Mouse (Mus musculus) natural killer cell, adult 2 months (primary cell): Measurements from ENCODE around the gene Anks1.
A peak's percentile ranks its signal among the peaks of the same experiment; 100 is the strongest.

Experiments used
- DNase-seq, 2 experiments: peaks; one replicate each; pipeline ENCODE4 v3.0.0; 2022; ENCODE audit warnings: low spot score in 2 of 2

Gene Anks1

DNA sequence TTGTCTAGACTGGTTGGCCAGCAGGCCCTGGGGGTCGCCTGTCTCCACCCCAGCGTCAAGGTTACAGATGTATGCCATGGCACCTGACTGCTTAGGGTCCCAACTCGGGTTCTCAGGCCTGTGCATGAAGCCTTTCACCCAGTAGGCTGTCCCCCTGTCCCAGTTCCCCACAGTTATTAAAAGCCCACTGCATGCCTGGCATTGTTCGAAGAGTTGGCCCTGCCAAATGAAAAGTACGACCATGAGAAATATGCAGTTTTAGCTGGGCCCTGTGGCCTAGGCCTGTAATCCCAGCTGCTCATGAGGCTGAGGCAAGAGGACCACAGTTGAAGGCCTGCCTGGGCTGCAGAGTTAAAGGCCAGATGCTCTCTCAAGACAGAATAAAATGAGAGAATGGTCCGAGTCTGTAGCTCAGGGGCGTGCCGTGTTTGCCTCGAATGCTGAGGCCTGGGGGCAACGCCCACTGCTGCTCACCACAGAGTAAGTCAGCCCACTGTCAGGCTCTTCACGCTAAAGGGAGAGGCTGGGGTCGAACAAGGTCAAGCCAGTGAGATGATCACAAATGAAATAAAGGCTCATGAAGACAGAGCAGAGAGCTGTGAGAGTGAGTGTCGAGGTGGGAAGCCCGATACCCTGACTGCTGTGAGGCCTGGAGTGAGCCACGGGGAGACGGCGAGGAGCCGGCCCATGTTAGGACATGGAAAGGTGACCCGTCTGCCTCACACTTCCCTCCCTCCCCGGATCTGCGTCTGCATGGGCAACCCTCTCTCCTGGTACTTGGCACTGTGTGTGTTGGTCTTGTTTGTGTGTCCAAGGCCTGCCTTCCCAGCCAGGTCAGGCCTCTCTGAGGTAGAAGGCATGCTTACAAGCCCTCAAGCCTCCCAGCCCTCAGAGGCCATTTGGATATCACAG is 110.9 kb downstream of the Anks1 start:
- DNase-seq = no peak

DNA sequence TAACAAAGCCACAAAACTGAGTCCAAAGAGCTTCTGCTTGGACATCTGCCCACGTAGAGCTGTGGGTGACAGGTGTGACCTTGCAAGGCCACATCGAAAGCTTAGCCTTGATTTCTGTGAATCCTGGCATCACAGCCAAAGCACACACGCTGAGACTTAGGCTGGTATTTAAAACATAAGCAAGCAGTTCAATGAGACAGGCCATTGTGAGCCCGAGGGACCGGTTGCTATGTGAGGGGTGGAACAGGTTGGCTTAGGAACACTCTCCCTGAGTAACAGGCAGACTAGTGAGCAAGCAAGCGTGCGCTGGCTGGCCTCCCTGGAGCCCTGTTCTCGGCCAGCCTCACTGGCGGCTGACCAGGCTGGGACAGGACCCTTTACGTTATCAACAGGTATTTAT is 112.8 kb downstream of the Anks1 start:
- DNase-seq = no peak

DNA sequence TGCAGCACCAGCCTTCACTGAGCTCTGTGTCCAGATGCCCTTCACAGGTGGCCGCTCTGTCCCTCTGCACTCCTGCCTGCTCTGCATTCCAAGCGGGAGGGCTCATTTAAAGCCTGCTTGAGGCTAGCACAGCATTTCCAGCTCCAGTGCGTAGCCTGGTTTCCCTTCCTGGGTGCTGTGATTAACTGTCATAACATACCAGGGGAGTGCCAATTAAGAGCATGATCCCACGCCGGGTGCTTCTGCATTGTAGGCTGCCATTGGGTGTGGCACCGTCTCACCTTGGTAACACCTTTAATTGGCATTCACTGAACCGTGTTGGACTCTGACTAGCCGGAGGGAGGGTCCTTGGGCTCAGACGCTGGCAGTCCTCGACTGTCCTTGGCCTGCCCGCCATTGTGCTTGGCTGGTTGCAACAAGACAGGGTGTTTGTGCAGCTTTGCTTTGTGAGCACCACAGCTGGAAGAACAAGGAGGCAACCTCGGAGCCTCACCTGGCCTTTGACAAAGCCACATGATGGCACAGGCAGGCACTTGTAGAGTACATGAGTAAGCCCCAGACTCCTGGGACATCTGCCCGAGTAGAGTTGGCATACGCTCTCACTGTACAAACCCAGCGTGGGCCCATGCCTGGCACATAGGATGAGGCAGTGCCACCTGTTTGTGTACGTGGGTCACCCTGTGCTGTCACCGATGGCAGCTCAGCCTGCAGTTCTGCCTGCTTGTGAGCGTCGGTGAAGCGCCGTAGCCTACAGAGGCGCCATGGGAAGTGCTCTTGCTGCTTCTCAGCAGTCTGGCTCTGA is 113.9 kb downstream of the Anks1 start:
- DNase-seq = no peak

DNA sequence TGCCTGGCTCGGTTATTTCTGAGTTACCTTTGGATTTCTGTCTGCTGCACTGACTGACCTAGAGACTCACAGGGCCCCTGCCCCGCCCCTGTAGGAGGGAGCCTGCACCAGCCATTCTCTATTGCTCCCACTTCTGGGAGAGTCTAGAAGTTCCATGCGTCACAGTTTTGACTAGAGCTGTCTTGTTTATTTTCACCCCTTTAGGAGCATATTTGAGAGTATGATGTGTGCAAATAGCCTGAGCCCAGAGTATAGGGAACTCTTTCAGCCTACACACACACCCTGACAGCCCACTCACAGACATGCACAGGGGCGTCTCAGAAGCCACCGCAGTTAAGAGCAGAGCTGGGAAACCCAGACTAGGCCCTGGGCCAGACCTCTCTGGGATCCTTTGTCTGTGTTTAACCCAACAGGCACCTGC is 116.4 kb downstream of the Anks1 start:
- DNase-seq = no peak

DNA sequence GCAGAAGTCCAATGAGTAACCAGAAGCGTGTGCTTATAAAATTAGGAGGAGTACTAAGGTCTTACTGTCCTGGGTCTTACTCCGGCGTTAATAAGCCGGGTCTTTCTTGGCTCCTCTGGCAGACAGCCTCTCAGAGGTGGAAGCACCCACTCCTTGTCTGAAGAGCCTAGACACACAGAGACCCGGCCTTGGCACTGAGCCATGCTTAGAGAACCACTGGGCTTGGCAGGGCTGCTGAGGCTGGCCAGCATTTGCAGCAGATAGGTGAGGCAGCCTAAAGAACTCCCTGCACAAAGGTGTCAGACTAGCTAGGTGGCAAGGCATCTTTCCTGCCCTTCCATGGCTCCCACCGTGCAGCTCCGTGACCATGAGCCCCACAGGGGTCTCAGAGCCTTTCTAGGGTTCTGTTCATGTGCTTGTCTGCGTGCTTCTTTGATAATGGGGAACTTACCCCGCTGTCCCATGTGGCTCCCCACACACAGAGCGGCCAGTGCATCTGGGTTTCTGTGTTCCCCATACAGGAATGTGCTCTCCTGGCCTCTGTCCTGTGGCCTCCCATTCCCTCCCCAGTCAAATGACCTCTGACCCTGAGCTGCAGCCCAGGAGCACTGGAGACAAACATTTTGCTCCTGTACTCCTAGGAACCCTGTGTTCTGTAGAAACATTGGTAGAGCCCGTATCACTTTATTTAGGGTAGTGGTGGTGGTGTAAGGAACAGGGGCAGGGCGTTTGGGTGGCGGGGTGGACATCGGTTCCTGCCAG is 117.2 kb downstream of the Anks1 start:
- no peak for DNase-seq

DNA sequence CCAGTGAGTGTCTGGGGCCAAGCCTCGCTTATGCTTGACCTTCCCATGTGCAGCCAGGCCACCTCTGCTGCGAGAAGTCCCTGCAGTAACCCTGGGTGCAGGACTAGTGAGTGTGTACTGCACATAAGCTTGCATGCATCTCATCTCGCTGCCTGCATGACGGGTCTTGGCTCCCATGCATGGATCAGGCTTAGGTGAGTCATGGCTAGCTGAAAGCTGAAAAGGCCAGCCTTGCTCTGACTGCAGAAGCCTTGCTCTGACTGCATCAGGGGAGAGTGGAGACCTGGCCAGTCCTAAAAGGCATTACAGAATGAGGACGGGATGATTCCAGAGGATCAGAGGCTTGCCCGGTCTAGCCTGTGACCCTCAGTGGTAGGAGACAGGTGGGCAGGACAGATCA is 118.1 kb downstream of the Anks1 start:
- no peak for DNase-seq

DNA sequence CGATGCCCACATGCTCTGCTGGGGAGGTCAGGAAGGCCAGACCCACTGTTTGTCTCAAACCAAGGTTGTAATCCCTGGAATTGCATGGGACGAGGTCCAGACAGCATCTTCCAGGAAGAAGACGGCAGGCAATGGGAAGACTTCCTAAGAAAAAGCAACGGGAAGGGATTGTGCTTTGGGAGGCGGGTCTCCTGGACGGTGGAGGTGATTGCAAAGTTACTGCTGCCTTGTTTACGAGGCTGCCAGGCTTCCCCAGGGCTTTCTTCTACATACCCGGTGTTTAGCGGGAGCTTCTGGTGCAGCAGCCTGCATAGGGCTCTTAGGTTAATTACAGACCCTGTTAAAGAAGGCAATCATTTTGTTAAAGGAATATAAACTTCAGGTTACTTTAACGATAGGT is 119.1 kb downstream of the Anks1 start:
- no peak for DNase-seq

DNA sequence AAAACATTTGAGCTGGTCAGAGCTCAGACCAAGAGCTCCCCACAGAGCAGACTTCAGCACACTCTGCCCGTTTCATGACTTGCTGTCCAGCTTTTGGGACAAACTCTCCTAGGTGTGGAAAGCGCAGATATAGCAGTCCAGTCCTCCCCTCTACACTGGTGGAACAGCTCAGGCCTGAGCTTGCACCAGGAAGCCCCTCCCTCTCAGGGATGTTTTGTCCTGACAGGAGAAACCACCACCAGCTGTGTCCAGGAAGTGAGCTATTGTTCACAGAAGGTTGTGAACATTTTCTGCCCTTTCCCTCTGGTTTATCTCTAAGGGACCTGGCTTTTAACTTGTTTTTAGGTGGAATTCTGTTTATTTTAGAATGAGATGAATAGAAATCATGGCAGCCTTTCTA is 120.2 kb downstream of the Anks1 start:
- no peak for DNase-seq

DNA sequence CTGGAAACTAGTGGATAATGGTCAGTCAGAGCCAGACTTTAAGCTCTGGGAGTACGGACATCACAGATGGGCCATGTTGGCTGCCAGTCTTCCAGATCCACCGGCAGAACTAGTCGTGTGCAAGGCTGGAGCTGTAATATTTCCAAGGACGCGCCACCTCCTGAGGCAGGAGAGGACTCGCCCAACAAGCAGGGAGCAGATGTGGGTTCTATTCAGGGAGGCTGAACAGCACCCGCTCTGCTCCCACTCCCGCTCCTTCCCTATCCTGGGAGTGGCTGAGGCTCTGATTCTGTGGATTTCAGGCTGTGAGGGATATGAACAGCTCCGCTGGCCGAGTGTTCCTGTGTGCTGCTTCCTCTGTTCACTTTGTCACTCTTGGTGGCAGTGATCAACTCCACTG is 121.3 kb downstream of the Anks1 start:
- DNase-seq = no peak

DNA sequence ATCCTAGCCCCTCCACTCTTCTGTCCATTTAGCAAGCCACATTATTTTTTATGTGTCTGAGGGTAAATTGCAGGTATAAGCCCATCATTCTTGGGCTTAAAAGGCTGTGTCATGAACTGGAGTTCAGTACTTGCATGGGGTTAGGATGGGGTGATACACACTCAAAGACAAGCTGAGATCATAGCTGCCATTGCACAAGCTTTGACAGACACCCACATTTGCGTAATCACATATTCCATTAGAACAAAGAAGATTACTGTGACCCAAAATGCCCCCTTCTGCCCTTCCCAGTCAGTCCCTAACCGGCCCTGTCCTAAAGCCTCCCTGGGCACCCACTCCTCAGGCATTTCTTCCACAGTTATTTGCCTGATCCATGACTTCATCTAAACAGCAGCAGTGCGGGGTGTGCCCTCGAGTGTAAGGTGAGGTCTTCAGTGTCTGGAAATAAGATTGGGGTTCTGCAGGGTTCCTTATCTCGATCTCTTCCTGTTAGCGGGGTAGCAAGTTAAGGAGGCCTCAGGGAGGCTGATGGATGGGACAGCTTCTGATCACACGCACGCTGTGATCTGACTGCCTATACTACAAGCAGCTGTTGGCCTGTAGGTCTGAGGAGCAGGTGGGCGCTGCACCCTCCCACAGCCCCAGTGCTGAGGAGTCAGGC is 122.3 kb downstream of the Anks1 start:
- no peak for DNase-seq

DNA sequence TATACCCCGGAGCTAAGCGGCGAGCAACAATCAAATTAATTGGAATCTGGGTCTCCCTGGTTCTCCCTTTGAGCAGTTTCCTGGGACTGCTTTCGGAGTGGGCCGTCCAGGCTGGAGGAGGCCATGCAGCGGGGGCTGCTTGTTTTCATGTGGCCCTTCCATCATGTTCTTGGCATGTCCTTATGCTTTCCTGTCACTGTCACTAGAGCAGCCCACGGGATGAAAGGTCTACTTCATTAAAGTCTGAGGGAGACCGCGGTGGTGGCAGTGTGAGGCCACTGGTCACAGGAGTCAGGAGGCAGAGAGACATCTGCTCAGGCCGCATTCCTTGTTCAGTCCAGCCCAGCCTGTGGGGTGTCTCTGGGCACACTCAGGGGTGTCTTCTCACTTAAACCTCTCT is 123.1 kb downstream of the Anks1 start:
- no peak for DNase-seq

DNA sequence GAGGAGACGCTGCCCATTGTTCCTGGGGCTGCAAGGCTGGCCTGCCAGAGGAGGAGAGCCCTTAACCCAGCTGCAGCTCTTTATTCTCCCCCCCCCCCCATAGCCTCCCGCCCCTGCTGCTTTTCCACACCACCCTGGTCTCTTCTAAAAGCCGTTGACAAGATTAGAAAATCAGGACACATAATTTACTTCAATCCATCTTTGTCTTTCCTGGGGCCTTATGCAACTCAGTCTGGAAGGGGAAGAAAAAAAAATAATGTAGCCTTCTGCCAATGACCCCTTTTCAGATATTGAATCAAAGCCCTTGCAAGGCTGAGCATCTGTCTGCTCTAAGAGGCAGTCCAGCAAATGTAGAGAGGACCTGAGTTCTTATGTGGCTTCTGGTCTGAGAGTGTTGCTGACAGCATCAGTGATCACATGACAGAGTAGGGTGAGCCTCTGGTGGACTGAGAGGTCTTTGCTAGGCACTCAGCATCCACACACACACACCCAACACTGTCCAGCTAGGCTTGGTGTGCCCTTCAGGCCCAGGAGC is 124.0 kb downstream of the Anks1 start:
- DNase-seq = no peak

DNA sequence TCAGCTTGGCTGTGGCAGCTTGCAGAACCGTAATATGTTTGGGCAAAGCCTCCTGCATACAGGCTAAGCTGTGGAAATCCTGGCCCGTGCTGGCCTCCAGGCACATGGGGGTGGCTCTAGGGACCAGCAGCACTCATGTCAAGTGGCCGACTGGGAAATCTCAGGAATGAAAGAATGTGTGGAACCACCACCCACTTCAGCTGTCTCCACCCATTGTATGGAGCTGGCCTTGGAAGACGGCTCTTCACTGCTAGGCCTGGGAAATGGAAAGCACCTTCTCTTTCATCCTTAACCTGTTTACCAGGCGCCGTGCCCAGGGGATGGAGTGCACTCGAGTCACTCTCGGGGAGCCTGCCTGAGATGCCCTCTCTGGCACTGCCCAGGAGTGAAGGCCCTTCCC is 125.9 kb downstream of the Anks1 start:
- DNase-seq = no peak

DNA sequence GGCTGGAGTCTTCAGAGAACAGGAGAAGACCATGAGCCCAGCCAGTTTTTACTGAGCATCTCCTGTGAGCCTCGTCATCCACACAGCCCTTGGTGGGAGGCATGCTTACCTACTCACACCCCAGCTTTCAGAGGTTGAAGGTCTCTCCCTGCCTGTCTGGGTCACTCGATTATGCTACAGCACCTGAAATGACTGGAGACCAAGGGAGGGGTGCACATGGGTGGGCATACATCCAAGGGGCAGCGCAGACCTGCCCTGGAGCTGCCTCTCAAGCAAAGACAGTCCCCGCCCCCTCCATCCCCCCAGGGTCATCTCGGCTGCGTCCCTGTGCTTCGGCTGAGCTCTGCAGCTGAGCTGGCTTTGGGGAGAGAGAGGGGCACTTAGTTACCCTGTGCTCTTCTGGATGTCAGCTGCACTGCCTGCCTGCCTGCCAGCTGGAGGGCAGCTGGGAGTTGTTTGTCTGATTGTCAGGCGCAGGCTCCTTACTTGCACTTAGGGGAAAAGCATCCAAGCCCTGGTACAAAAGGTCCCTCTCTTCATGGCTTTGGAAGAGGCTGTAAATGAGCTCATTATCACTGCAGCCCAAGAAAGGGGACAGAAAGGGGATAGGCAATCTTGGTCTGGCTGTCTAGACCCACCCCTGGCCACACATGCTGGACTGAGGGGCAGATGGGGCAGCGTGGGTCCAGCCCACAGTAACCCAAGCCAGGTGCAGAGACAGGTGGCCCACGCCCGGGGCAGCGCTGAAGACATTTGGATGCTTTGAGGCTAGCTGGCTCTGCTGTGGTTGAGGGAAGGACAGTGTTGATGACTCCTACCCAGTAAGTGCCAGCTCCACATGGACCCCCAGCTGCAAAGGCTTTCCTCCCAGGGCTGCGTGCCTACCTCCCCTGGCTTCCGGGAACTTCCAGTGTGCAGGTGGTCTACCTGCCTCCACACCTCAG is 128.0 kb downstream of the Anks1 start:
- DNase-seq = no peak

DNA sequence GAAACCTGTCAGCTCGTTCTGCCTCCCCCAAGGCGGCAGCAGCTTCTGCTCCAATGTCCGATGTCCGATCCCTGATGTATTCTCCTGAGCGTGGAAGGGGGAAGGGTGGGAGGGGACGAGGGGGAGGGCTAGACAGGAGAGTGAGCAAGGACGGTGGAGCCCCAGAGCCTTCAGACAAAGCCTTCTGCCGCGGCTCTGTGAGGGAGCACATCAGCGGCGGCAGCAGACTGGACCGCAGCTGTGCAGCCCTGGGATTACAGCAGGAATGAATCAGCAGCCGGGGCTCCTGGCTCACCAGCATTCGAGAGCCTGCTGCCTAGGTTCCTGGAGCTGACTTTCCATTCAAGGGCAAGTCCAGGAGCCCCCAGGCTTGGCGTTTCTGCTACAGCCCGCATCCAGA is 131.5 kb downstream of the Anks1 start:
- no peak for DNase-seq

DNA sequence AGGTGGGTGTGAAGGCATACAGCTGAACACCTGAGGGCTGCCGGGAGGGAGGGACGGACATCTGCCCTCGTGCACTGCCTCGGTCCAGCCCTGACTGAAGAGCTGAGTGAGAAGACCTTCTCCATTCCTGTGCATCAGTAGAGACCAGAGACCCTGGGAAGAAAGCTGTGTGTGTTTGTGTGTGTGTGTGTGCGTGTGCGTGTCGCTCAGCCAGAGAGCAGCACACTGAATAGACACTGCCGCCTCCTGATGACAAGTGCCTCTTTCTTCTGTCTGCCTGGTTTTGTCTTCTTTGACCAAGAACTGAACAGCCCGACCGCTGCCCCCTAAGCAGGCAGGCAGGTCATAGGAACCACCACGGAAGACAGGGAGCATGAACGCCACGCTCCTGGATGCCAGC is 132.2 kb downstream of the Anks1 start:
- no peak for DNase-seq

DNA sequence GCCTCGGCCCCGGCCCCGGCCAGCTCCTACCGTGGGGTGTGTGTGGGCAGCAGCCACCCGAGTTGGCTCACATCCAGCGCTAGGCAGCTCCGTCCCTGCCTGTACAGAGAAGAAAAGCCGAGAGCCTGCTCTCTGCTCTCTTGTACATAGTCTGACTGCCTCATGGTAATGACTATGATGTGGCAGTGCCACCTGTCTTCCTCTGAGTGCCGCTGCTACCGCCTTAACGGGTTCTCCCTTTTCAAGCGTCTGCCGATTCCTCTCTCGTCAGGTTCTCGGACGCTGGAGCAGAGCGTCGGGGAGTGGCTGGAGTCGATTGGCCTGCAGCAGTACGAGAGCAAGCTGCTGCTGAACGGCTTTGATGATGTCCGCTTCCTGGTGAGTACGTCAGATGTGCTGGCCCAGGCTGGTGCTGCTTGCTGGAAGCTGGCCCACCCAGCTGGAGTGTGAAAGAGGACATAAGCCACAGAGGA is 133.2 kb downstream of the Anks1 start:
- DNase-seq = no peak

DNA sequence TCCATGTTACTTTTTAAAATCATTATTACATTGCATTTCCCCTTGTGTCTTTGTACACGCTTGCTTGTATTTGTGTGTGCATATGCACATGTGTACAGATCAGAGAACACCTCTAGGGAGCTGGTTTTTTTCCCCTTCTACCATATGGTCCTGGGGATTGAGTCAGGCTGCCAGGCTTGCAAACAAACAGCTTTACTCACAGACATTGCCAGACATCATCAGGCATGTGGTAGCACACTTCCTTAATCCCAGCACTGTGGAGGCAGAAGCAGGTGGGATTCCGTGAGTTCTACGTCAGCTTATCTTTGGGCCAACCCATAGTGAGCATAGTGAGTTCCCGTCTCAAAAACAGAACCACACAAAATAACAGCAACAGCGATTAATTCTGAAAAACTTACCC is 137.9 kb downstream of the Anks1 start:
- no peak for DNase-seq

DNA sequence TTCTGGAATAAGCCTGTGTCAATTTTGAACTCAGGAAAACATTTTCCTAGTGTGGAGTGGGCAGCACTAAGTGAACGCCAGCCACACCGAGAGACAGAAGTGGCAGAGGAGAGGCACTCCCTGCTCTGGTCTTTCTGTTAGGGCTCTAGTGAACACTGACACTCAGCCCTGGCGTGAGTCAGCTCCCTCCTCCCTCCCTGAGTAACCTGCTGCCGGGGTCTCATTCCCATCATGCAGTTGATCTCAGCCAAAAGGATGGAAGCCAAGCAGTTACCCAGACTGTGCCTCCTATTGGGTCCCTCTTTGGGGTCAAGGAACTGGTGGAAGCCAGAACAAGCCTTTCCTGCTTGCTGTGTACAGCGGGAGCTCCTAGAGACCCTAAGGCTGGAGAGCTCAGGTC is 138.4 kb downstream of the Anks1 start:
- no peak for DNase-seq

DNA sequence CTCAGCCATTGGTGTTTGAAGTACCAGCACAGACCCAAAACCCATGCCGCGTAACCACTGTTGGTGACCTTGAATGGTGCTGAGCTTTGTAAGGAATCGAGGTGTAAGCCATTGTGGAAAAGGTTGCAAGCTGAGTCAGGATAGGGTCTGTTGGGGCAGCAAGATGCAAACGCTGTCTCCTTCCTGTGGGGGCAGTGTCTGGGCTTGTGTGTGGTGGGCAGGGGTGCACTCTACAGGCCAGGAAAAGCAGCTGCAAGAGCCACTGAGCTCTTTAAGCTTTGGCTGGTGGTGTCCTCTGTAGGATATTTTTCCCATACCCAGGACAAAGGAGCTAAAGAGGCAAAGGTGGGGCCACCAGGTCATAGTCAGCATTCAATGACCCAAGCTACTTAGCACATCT is 139.3 kb downstream of the Anks1 start:
- peak in 1 of 2 experiments; percentile 14 for DNase-seq
